8 mouse cellular contexts compared by ENCODE assay signal in genomic region chr3:38322426-38322825, GRCm38 (mm10).
DNase-seq lines count a peak whose midpoint lies in the region.

No protein-coding gene starts in this region.

- intact Hi-C loops in left cerebral cortex, postnatal 36 days (cut with DNase I), result no loop called here

- DNase-seq in adrenal gland, postnatal 10 days, result peak; percentile 15
- no peak for DNase-seq in adrenal gland, postnatal 36 days
- DNase-seq in gastrocnemius, adult 8-10 months (ENCODE audit: low spot score in 2 of 2), result peak; percentile 9 to 15
- DNase-seq in kidney, adult 8-10 months, result peak; percentile 15 to 22
- peak; percentile 69 to 87 for DNase-seq in lung, postnatal 4 days
- no peak for DNase-seq in left cerebral cortex, postnatal 36 days (ENCODE audit: low spot score in 2 of 2)
- DNase-seq in layer of hippocampus, adult 11-12 months (ENCODE audit: low spot score), result no peak
- DNase-seq in adrenal gland, adult 2 months, result no peak

Comparison
In these comparisons a context has a peak if more than half of its experiments do, and no peak if none do; other contexts are left out.
1. DNase-seq: peak in adrenal gland, postnatal 10 days (single experiment), gastrocnemius, adult 8-10 months (2 of 2), kidney, adult 8-10 months (2 of 2) and lung, postnatal 4 days (2 of 2); none in adrenal gland, postnatal 36 days (0 of 2), left cerebral cortex, postnatal 36 days (0 of 2), layer of hippocampus, adult 11-12 months (single experiment) and adrenal gland, adult 2 months (single experiment).